Mouse (Mus musculus) cerebellum, adult 2 months (tissue): ENCODE measurements around the gene Cript.

Source experiments
- CTCF ChIP-seq: fragments of 200-500 bp; IDR thresholded peaks from 2 replicates; pipeline ENCODE4 v1.5.1; 2011; ENCODE audit warnings: low read depth, mild to moderate bottlenecking, control low read depth, low read length, moderate library complexity, borderline replicate concordance; ENCODE audit not compliant: insufficient read depth
- POLR2A ChIP-seq: fragments of 200-500 bp; IDR thresholded peaks from 2 replicates; pipeline ENCODE4 v1.6.1; 2011; ENCODE audit warnings: low read length, control low read depth, borderline replicate concordance; ENCODE audit not compliant: insufficient read depth

GRCm38 (mm10) chr17:87038496-87038895, 13.1 kb downstream of the Cript start:
- no peak for TF ChIP-seq POLR2A
- no peak for TF ChIP-seq CTCF
